Mouse (Mus musculus) heart, postnatal 36 days (tissue): Measurements from ENCODE around the gene Prkag2. TPM values are rescaled to one million over a fixed set of nuclear protein-coding genes. Genes with fewer than 3 reads are reported as not detected.

Experiments
- DNase-seq, 2 experiments: peaks; one replicate each; pipeline ENCODE4 v3.0.0; 2021 to 2022
- intact Hi-C: fragments of 180-260 bp; cut with DNase I; formaldehyde crosslinking; loops from one replicate; pipeline ENCODE4 v1.15.1; 2025
- total RNA-seq, 2 experiments: library from RNA; stranded (reverse); gene quantifications; 2 replicates each; pipeline ENCODE4 v1.2.3; 2021

Gene Prkag2
- total RNA-seq, 2 experiments from 2014 or later = 27.1 to 28.9 TPM

- intact Hi-C loops = no loop called here
- no peak for DNase-seq
These were observed 165.0 kb downstream of the Prkag2 start for GRCm38 (mm10) chr5:24935446-24935845.

- intact Hi-C loops = no loop called here
These were observed 166.7 kb downstream of the Prkag2 start for GRCm38 (mm10) chr5:24933760-24934159.

GRCm38 (mm10) chr5:24931578-24932185, 168.8 kb downstream of the Prkag2 start:
- intact Hi-C loops = no loop called here
- DNase-seq = no peak

More at GRCm38 (mm10) chr5:24933760-24934159, 166.7 kb downstream of the Prkag2 start:
- DNase-seq = no peak

GRCm38 (mm10) chr5:24930831-24931577, 169.4 kb downstream of the Prkag2 start:
- DNase-seq = no peak
- intact Hi-C loops = no loop called here

- DNase-seq = no peak
These were observed 171.6 kb downstream of the Prkag2 start for GRCm38 (mm10) chr5:24928816-24929215.

GRCm38 (mm10) chr5:24927706-24928105, 172.7 kb downstream of the Prkag2 start:
- DNase-seq = no peak
- intact Hi-C loops = no loop called here

More at GRCm38 (mm10) chr5:24928816-24929215, 171.6 kb downstream of the Prkag2 start:
- intact Hi-C loops = no loop called here

GRCm38 (mm10) chr5:24919155-24919554, 181.3 kb downstream of the Prkag2 start:
- intact Hi-C loops = no loop called here
- DNase-seq = peak; percentile 9 to 24

GRCm38 (mm10) chr5:24916511-24916910, 183.9 kb downstream of the Prkag2 start:
- intact Hi-C loops = no loop called here
- DNase-seq = no peak

GRCm38 (mm10) chr5:24915119-24915518, 185.3 kb downstream of the Prkag2 start:
- DNase-seq = no peak
- intact Hi-C loops = no loop called here

GRCm38 (mm10) chr5:24913656-24914055, 186.8 kb downstream of the Prkag2 start:
- intact Hi-C loops = no loop called here

GRCm38 (mm10) chr5:24908820-24909716, 191.4 kb downstream of the Prkag2 start:
- DNase-seq = peak in 1 of 2 experiments; percentile 75
- intact Hi-C loops = loop anchor here (1.0 to 5.0 kb wide), 3 partner anchors 66 to 98 kb away; no protein-coding TSS in a partner anchor

More at GRCm38 (mm10) chr5:24913656-24914055, 186.8 kb downstream of the Prkag2 start:
- DNase-seq = no peak

- intact Hi-C loops = loop anchor here (1.0 to 5.0 kb wide), 3 partner anchors 65 to 99 kb away; no protein-coding TSS in a partner anchor
- peak; percentile 78 to 87 for DNase-seq
These were observed 192.2 kb downstream of the Prkag2 start for GRCm38 (mm10) chr5:24908141-24908819.

GRCm38 (mm10) chr5:24907737-24908136, 192.7 kb downstream of the Prkag2 start:
- intact Hi-C loops = loop anchor here (1.0 to 5.0 kb wide), 3 partner anchors 64 to 100 kb away; no protein-coding TSS in a partner anchor
- DNase-seq = peak in 1 of 2 experiments; percentile 34

GRCm38 (mm10) chr5:24906844-24907243, 193.6 kb downstream of the Prkag2 start:
- intact Hi-C loops = loop anchor here (5.0 kb wide), 1 partner anchor 70 kb away; no protein-coding TSS in a partner anchor
- DNase-seq = no peak

- DNase-seq = no peak
- intact Hi-C loops = loop anchor here (5.0 kb wide), 1 partner anchor 72 kb away; no protein-coding TSS in a partner anchor
These were observed 195.5 kb downstream of the Prkag2 start for GRCm38 (mm10) chr5:24904941-24905340.

- intact Hi-C loops = no loop called here
- DNase-seq = no peak
These were observed 196.0 kb downstream of the Prkag2 start for GRCm38 (mm10) chr5:24904423-24904822.

GRCm38 (mm10) chr5:24904001-24904400, 196.4 kb downstream of the Prkag2 start:
- DNase-seq = no peak
- intact Hi-C loops = no loop called here

GRCm38 (mm10) chr5:24902835-24903234, 197.6 kb downstream of the Prkag2 start:
- intact Hi-C loops = loop anchor here (1.0 kb wide), 1 partner anchor 108 kb away; no protein-coding TSS in a partner anchor

GRCm38 (mm10) chr5:24895606-24896005, 204.8 kb downstream of the Prkag2 start:
- intact Hi-C loops = no loop called here
- DNase-seq = no peak

More at GRCm38 (mm10) chr5:24902835-24903234, 197.6 kb downstream of the Prkag2 start:
- DNase-seq = peak; percentile 15 to 30

GRCm38 (mm10) chr5:24894814-24895213, 205.6 kb downstream of the Prkag2 start:
- DNase-seq = no peak
- intact Hi-C loops = no loop called here
